Mouse (Mus musculus): ENCODE data around the gene Arl5b. TPM values are rescaled to one million over a fixed set of nuclear protein-coding genes. Genes with fewer than 3 reads are reported as not detected.
A peak's percentile ranks its signal among the peaks of the same experiment; 100 is the strongest.

Gene Arl5b
- polyA plus RNA-seq (2016; fragmentation: Nextera tagmentation; extraction: Ambion mirVana), result 53.6 and 59.1 TPM in 2 replicates

- Histone ChIP-seq H3K36me3 (replicated peaks) (peaks cover 9% of the 10 kb centered on the region; the same call in 1 of the 2 replicates), H3K9me3 (no peaks in the 10 kb centered on the region), H3K27me3 (replicated peaks; ENCODE audit: low read depth, poor library complexity, severe bottlenecking) (no peaks in the 10 kb centered on the region), H3K4me3 (peak within 1 kb of the TSS; percentile 77), H3K27ac (replicated peaks) (peak within 1 kb of the TSS; percentile 80), H3K4me1 (peaks cover 11% of the 10 kb centered on the region)
- WGBS, result 9% methylated on average over 20 of the region's 20 CpGs
- peak; percentile 90 for DNase-seq (ENCODE audit: low spot score)
Observed at GRCm38 (mm10) chr2:15049117-15049873, at the start of gene Arl5b. Gene Arl5b (plus strand): TSS chr2:15049395.

DNA sequence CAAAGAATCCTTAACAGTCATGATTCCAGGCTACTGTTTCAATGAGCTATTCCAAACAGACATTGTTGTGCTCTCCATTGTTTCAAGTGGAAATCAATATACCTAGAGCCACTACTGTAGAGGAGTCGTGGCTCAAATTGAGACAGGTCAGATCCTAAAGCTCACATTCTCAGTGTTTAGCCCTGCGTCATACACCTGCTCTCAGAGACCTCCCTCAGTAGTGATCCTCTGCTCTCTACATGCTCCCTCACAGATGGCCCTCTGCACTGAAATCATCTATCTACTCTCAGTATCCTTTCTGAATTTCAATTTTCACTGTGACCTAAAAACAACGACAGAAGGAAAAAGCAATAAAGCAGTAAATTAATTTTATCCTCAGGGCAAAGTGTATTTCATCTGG, 41.7 kb upstream of the Arl5b start:
- H3K4me3 ChIP-seq, result no peak overlapping the region
- peaks cover 33% of the 10 kb centered on the region for H3K36me3 ChIP-seq (replicated peaks)
- 90% methylated on average over 3 of the region's 3 CpGs for WGBS
- no peaks in the 10 kb centered on the region for H3K27me3 ChIP-seq (replicated peaks; ENCODE audit: low read depth, poor library complexity, severe bottlenecking)
- H3K4me1 ChIP-seq, result no peaks in the 10 kb centered on the region
- no peak for DNase-seq (ENCODE audit: low spot score)
- H3K9me3 ChIP-seq, result no peaks in the 10 kb centered on the region
- no peak overlapping the region for H3K27ac ChIP-seq (replicated peaks)

GRCm38 (mm10) chr2:15008072-15008471, 41.1 kb upstream of the Arl5b start:
- no peaks in the 10 kb centered on the region for H3K4me1 ChIP-seq
- H3K27ac ChIP-seq (replicated peaks), result no peak overlapping the region
- peaks cover 33% of the 10 kb centered on the region for H3K36me3 ChIP-seq (replicated peaks)
- H3K4me3 ChIP-seq, result no peak overlapping the region
- no peak for DNase-seq (ENCODE audit: low spot score)
- H3K27me3 ChIP-seq (replicated peaks; ENCODE audit: low read depth, poor library complexity, severe bottlenecking), result no peaks in the 10 kb centered on the region
- H3K9me3 ChIP-seq, result no peaks in the 10 kb centered on the region
- WGBS, result 93% methylated on average over 1 of the region's 1 CpGs

DNA sequence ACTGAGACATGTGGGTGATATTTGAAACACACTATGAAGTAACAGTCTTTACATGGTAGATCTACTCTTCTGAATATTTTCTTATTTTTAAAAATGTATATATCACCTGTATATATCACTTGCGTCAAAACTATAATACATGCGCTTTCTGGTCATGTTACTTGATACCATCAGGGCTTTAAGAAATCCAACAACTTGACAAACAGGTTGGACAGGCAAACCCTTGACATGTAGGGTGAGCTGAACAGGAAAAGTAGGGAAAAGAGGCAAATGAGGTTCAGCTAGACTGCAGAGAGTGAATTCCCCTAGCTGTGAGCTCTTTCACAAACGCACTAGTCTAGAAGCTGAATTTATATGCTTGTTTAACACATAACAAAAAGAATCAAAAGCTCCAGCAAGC, 22.4 kb upstream of the Arl5b start:
- no peaks in the 10 kb centered on the region for H3K9me3 ChIP-seq
- WGBS, result 90% methylated on average over 3 of the region's 3 CpGs
- no peak overlapping the region for H3K27ac ChIP-seq (replicated peaks)
- peaks cover 19% of the 10 kb centered on the region for H3K36me3 ChIP-seq (replicated peaks)
- H3K4me1 ChIP-seq, result no peaks in the 10 kb centered on the region
- no peak overlapping the region for H3K4me3 ChIP-seq
- no peak for DNase-seq (ENCODE audit: low spot score)
- H3K27me3 ChIP-seq (replicated peaks; ENCODE audit: low read depth, poor library complexity, severe bottlenecking), result no peaks in the 10 kb centered on the region

GRCm38 (mm10) chr2:15027816-15028215, 21.4 kb upstream of the Arl5b start:
- no peaks in the 10 kb centered on the region for H3K4me1 ChIP-seq
- WGBS, result 90% methylated on average over 1 of the region's 1 CpGs
- no peak overlapping the region for H3K27ac ChIP-seq (replicated peaks)
- no peak overlapping the region for H3K4me3 ChIP-seq
- DNase-seq (ENCODE audit: low spot score), result no peak
- H3K36me3 ChIP-seq (replicated peaks), result peaks cover 22% of the 10 kb centered on the region
- no peaks in the 10 kb centered on the region for H3K27me3 ChIP-seq (replicated peaks; ENCODE audit: low read depth, poor library complexity, severe bottlenecking)
- H3K9me3 ChIP-seq, result no peaks in the 10 kb centered on the region

DNA sequence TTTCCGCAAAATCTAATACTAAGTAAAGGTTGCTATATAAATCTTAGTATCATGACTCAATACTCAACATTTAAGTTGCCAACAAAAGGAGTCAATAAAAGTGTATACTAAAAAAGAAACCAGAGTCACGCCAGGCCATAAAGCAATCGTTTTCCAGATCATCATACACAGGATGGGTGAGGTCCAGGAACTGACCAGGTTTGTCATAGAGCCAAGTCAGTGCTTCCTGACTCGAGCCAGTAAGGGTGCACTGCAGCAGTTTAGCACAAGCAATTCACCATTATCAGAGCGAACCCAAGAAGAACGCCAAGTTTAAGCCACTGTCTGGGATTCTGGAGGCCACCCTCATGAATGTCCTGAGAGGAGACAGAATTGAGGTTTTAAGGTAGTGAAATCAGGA, 10.5 kb upstream of the Arl5b start:
- no peak overlapping the region for H3K27ac ChIP-seq (replicated peaks)
- DNase-seq (ENCODE audit: low spot score), result no peak
- H3K9me3 ChIP-seq, result no peaks in the 10 kb centered on the region
- no peaks in the 10 kb centered on the region for H3K4me1 ChIP-seq
- WGBS, result 91% methylated on average over 6 of the region's 6 CpGs
- H3K36me3 ChIP-seq (replicated peaks), result peaks cover 11% of the 10 kb centered on the region
- no peaks in the 10 kb centered on the region for H3K27me3 ChIP-seq (replicated peaks; ENCODE audit: low read depth, poor library complexity, severe bottlenecking)
- no peak overlapping the region for H3K4me3 ChIP-seq

- Histone ChIP-seq H3K4me1 (no peaks in the 10 kb centered on the region), H3K36me3 (replicated peaks) (peaks cover 16% of the 10 kb centered on the region), H3K27ac (replicated peaks) (no peak overlapping the region), H3K27me3 (replicated peaks; ENCODE audit: low read depth, poor library complexity, severe bottlenecking) (no peaks in the 10 kb centered on the region), H3K4me3 (no peak overlapping the region), H3K9me3 (no peaks in the 10 kb centered on the region)
- WGBS, result 60% methylated on average over 5 of the region's 5 CpGs
- DNase-seq (ENCODE audit: low spot score), result no peak
Observed at GRCm38 (mm10) chr2:15040326-15040725, 8.9 kb upstream of the Arl5b start.

- H3K4me3 ChIP-seq, result peak overlapping the region; percentile 87
Observed at GRCm38 (mm10) chr2:15054496-15054895, 5.3 kb downstream of the Arl5b start.

DNA sequence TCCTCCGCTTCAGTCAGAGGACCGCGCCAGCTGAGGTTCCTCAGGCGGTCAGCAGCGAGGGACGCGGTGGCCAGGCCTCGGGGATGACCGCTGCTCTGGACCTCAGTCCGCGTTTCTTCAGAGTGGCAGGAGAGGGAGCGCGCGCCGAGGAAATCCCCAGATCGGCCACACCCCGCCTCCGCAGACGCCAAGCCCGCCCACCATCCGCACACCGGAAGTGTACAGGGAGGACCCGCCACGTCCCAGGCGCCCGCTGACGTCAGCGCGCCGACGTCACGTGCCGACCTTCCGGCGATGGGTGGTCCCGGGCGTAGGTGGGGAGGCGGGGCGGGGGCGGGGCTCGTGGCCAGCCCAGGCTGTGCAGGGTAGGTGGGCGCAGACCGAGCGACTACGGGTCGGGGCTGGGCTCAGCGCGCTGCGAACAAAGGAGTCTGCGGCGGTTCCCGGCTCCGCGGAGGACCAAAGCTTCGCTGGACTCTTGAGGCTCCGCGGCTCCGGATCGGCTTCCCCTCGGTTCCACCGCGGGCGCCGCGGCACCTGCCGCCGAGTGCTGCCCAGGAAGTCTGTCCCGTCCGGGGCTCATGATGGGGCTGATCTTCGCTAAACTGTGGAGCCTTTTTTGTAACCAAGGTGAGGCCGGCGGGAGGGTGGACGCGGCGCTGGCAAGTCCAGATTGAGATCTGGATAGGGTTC, 5.9 kb downstream of the Arl5b start, which contains the start of gene Nsun6:
Gene Nsun6 (minus strand): TSS at position 125 of the 693 bp plus-strand sequence.
- Histone ChIP-seq H3K9me3 (no peaks in the 10 kb centered on the region), H3K36me3 (replicated peaks) (peaks cover 28% of the 10 kb centered on the region), H3K4me3 (peak within 1 kb of the TSS; percentile 87), H3K27me3 (replicated peaks; ENCODE audit: low read depth, poor library complexity, severe bottlenecking) (no peaks in the 10 kb centered on the region), H3K4me1 (peaks cover 21% of the 10 kb centered on the region), H3K27ac (replicated peaks) (peak within 1 kb of the TSS; percentile 99)
- DNase-seq (ENCODE audit: low spot score), result peak; percentile 99
- WGBS, result under 1% methylated on average over 75 of the region's 75 CpGs

More at GRCm38 (mm10) chr2:15054496-15054895, 5.3 kb downstream of the Arl5b start:
- Histone ChIP-seq H3K4me1 (peaks cover 21% of the 10 kb centered on the region), H3K27ac (replicated peaks) (peak overlapping the region; percentile 99), H3K36me3 (replicated peaks) (peaks cover 27% of the 10 kb centered on the region), H3K27me3 (replicated peaks; ENCODE audit: low read depth, poor library complexity, severe bottlenecking) (no peaks in the 10 kb centered on the region), H3K9me3 (no peaks in the 10 kb centered on the region)
- 25% methylated on average over 10 of the region's 10 CpGs for WGBS
- DNase-seq (ENCODE audit: low spot score), result no peak

DNA sequence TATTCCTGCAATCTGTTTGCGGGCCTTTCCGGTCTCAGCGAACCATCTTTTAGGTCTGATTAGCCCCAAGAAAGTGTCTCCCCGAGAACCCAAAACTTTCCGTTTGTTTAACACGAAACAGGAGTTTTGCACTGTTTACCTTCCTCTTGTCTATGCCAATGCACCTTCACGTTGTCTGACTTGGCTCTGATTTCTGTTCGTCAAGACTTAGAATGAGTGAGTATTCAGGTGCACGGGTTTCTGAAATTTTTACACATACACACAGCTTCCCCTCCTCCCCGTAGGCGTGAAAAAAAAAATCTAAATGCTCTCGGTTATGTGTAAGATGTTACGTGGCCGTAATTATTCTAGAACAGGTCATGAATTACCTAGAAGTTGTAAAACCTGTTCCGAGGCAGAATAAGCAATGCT, 6.6 kb downstream of the Arl5b start:
- Histone ChIP-seq H3K4me3 (peak overlapping the region; percentile 87), H3K27ac (replicated peaks) (peak overlapping the region; percentile 99), H3K9me3 (no peaks in the 10 kb centered on the region), H3K4me1 (peaks cover 21% of the 10 kb centered on the region), H3K36me3 (replicated peaks) (peaks cover 33% of the 10 kb centered on the region), H3K27me3 (replicated peaks; ENCODE audit: low read depth, poor library complexity, severe bottlenecking) (no peaks in the 10 kb centered on the region)
- WGBS, result 2% methylated on average over 15 of the region's 15 CpGs
- no peak for DNase-seq (ENCODE audit: low spot score)

GRCm38 (mm10) chr2:15058227-15058626, 9.0 kb downstream of the Arl5b start:
- Histone ChIP-seq H3K27me3 (replicated peaks; ENCODE audit: low read depth, poor library complexity, severe bottlenecking) (no peaks in the 10 kb centered on the region), H3K4me3 (no peak overlapping the region), H3K4me1 (peaks cover 26% of the 10 kb centered on the region), H3K9me3 (no peaks in the 10 kb centered on the region), H3K36me3 (replicated peaks) (peaks cover 47% of the 10 kb centered on the region), H3K27ac (replicated peaks) (no peak overlapping the region)
- WGBS, result 88% methylated on average over 5 of the region's 5 CpGs
- no peak for DNase-seq (ENCODE audit: low spot score)

DNA sequence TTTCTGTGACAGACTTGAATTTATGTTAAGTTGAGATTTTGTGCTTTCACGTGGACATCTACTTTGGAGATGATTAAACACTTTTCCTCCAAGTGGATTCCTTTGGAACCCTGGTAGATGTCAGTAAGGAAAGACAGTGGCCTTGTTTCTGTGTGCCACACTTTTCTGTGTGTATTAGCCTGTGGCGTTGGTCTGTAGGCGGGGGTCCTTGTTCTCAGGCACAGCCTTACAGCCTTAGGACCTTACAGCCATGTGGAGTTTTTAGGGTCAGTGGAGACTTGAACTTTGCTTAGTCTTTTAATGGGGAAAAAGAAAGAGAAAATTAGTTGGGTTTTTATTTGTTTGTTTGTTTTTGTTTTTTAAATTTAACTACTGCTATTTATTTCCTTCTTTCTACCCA, 11.7 kb downstream of the Arl5b start:
- Histone ChIP-seq H3K27me3 (replicated peaks; ENCODE audit: low read depth, poor library complexity, severe bottlenecking) (no peaks in the 10 kb centered on the region), H3K27ac (replicated peaks) (no peak overlapping the region), H3K4me1 (peaks cover 22% of the 10 kb centered on the region), H3K36me3 (replicated peaks) (peaks cover 63% of the 10 kb centered on the region), H3K9me3 (no peaks in the 10 kb centered on the region), H3K4me3 (no peak overlapping the region)
- 88% methylated on average over 3 of the region's 3 CpGs for WGBS
- DNase-seq (ENCODE audit: low spot score), result no peak

DNA sequence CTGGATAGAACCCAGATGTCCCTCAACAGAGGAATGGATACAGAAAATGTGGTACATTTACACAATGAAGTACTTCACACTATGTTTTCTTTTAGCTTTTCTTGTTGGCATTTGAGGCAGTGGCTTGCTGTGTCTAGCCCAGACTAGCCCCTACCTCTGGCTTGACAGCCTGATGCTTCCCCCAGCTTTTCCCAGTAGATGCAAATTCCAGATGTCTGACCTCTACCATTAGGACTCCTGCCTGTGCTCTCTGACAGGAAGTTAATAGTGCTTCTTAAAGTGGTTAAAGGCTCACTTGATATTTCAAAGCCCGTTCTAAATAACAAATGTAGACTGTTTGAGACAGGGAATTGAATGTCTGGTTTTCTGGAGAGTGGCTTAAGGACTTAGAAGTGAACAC, 14.6 kb downstream of the Arl5b start:
- Histone ChIP-seq H3K27ac (replicated peaks) (no peak overlapping the region), H3K4me3 (no peak overlapping the region), H3K36me3 (replicated peaks) (peaks cover 69% of the 10 kb centered on the region), H3K9me3 (no peaks in the 10 kb centered on the region), H3K4me1 (peaks cover 6% of the 10 kb centered on the region), H3K27me3 (replicated peaks; ENCODE audit: low read depth, poor library complexity, severe bottlenecking) (no peaks in the 10 kb centered on the region)
- WGBS, result 53% methylated on average over 1 of the region's 1 CpGs
- no peak for DNase-seq (ENCODE audit: low spot score)

Measured in embryonic facial prominence, embryonic 10.5 days (tissue).